Mouse (Mus musculus) brown adipose tissue, adult 24 weeks (tissue): ENCODE data around the gene Ttyh3. TPM values are rescaled to one million over a fixed set of nuclear protein-coding genes. Genes with fewer than 3 reads are reported as not detected.

Experiments used
- H3K27ac ChIP-seq: fragments of 200-500 bp; replicated peaks from 2 replicates; pipeline ENCODE4 v1.5.1; 2012; ENCODE audit warnings: low read depth, mild to moderate bottlenecking, low read length
- H3K4me1 ChIP-seq: fragments of 200-500 bp; 2 replicates; pipeline ENCODE4 v1.6.1; 2012; ENCODE audit warnings: low read length, mixed read lengths; ENCODE audit not compliant: control insufficient read depth, insufficient read depth, insufficient read length
- H3K4me3 ChIP-seq: fragments of 200-500 bp; 2 replicates; pipeline ENCODE4 v1.5.1; 2012; ENCODE audit warnings: low read depth, mild to moderate bottlenecking, low read length, moderate library complexity; ENCODE audit not compliant: insufficient read depth
- polyA plus RNA-seq: library from polyadenylated mRNA; stranded (reverse); fragments of >200 nt; gene quantifications from 2 replicates; pipeline ENCODE4 v1.2.4, GENCODE M21; 2012; ENCODE audit not compliant: missing spikeins, insufficient read depth, insufficient read length

Ttyh3 gene
- polyA plus RNA-seq, 1 experiment = 4.8 TPM

GRCm38 (mm10) chr5:140624238-140624637 lies 24.6 kb downstream of the Ttyh3 start:
- Histone ChIP-seq H3K27ac (no peak overlapping the region), H3K4me1 (no peaks in the 10 kb centered on the region), H3K4me3 (no peak overlapping the region)

GRCm38 (mm10) chr5:140623791-140624190 lies 25.0 kb downstream of the Ttyh3 start:
- Histone ChIP-seq H3K27ac (no peak overlapping the region), H3K4me1 (no peaks in the 10 kb centered on the region), H3K4me3 (no peak overlapping the region)

GRCm38 (mm10) chr5:140622978-140623670 lies 25.7 kb downstream of the Ttyh3 start:
- Histone ChIP-seq H3K4me3 (no peak overlapping the region), H3K27ac (no peak overlapping the region), H3K4me1 (no peaks in the 10 kb centered on the region)

GRCm38 (mm10) chr5:140621517-140621916 lies 27.3 kb downstream of the Ttyh3 start:
- Histone ChIP-seq H3K4me1 (peaks cover 1% of the 10 kb centered on the region), H3K4me3 (no peak overlapping the region), H3K27ac (no peak overlapping the region)

GRCm38 (mm10) chr5:140621092-140621491 lies 27.7 kb downstream of the Ttyh3 start:
- Histone ChIP-seq H3K27ac (no peak overlapping the region), H3K4me1 (peaks cover 4% of the 10 kb centered on the region), H3K4me3 (no peak overlapping the region)

GRCm38 (mm10) chr5:140619895-140620736 lies 28.7 kb downstream of the Ttyh3 start:
- Histone ChIP-seq H3K27ac (no peak overlapping the region), H3K4me1 (peaks cover 4% of the 10 kb centered on the region), H3K4me3 (no peak overlapping the region)

GRCm38 (mm10) chr5:140619151-140619771 lies 29.6 kb downstream of the Ttyh3 start:
- Histone ChIP-seq H3K4me3 (no peak overlapping the region), H3K27ac (no peak overlapping the region), H3K4me1 (peaks cover 4% of the 10 kb centered on the region)

- Histone ChIP-seq H3K27ac (peak overlapping the region; percentile 90; the same call in 1 of the 2 replicates), H3K4me1 (peaks cover 4% of the 10 kb centered on the region)
These were observed 31.1 kb downstream of the Ttyh3 start for GRCm38 (mm10) chr5:140617714-140618113.

GRCm38 (mm10) chr5:140616691-140617090 lies 32.1 kb downstream of the Ttyh3 start:
- Histone ChIP-seq H3K4me1 (peaks cover 4% of the 10 kb centered on the region), H3K27ac (peak overlapping the region; percentile 90), H3K4me3 (peak overlapping the region; percentile 11)

More at GRCm38 (mm10) chr5:140617714-140618113, 31.1 kb downstream of the Ttyh3 start:
- H3K4me3 ChIP-seq = no peak overlapping the region

GRCm38 (mm10) chr5:140616110-140616503 lies 32.7 kb downstream of the Ttyh3 start:
- Histone ChIP-seq H3K4me3 (no peak overlapping the region), H3K27ac (peak overlapping the region; percentile 78), H3K4me1 (peaks cover 9% of the 10 kb centered on the region)

GRCm38 (mm10) chr5:140615321-140616109 lies 33.3 kb downstream of the Ttyh3 start:
- Histone ChIP-seq H3K4me1 (peaks cover 10% of the 10 kb centered on the region), H3K27ac (peak overlapping the region; percentile 78; the same call in 1 of the 2 replicates), H3K4me3 (no peak overlapping the region)

- Histone ChIP-seq H3K4me3 (no peak overlapping the region), H3K4me1 (peaks cover 12% of the 10 kb centered on the region), H3K27ac (no peak overlapping the region)
These were observed 34.0 kb downstream of the Ttyh3 start for GRCm38 (mm10) chr5:140614837-140615236.

- H3K4me1 ChIP-seq = peaks cover 12% of the 10 kb centered on the region
- H3K4me3 ChIP-seq = no peak overlapping the region
- H3K27ac ChIP-seq = no peak overlapping the region
These were observed 34.7 kb downstream of the Ttyh3 start for GRCm38 (mm10) chr5:140614141-140614540.

GRCm38 (mm10) chr5:140612191-140612590 lies 36.6 kb downstream of the Ttyh3 start:
- peaks cover 12% of the 10 kb centered on the region for H3K4me1 ChIP-seq
- H3K4me3 ChIP-seq = no peak overlapping the region
- H3K27ac ChIP-seq = no peak overlapping the region
